Mouse (Mus musculus) neural tube, embryonic 14.5 days (tissue): ENCODE measurements around the gene Enpp5. TPM values are rescaled to one million over a fixed set of nuclear protein-coding genes. Genes with fewer than 3 reads are reported as not detected.

Experiments used
- ATAC-seq: fragments of 200-750 bp; cut with Nextera tagmentation; 2 replicates; pipeline ENCODE4 v1.8.0; 2017; ENCODE audit warnings: low read depth, mild to moderate bottlenecking, moderate TSS enrichment, moderate library complexity
- H3K27ac ChIP-seq: fragments of 300-500 bp; sonication (generic); 2 replicates; pipeline ENCODE4 v1.5.1; 2014; ENCODE audit warnings: low read depth, mild to moderate bottlenecking, control low read depth, low read length, moderate library complexity, mixed read lengths
- H3K27me3 ChIP-seq: fragments of 300-500 bp; sonication (generic); 2 replicates; pipeline ENCODE4 v1.6.1; 2014; ENCODE audit warnings: low read length; ENCODE audit not compliant: control insufficient read depth, insufficient read depth
- H3K36me3 ChIP-seq: fragments of 300-500 bp; sonication (generic); 2 replicates; pipeline ENCODE4 v1.6.1; 2014; ENCODE audit warnings: low read length, mixed read lengths; ENCODE audit not compliant: control insufficient read depth, insufficient read depth
- H3K4me1 ChIP-seq: fragments of 300-500 bp; sonication (generic); 2 replicates; pipeline ENCODE4 v1.6.1; 2014; ENCODE audit warnings: low read length; ENCODE audit not compliant: control insufficient read depth, insufficient read depth
- H3K4me2 ChIP-seq: fragments of 300-500 bp; sonication (generic); 2 replicates; pipeline ENCODE4 v1.6.1; 2014; ENCODE audit warnings: mild to moderate bottlenecking, low read depth, low read length, control low read depth
- H3K4me3 ChIP-seq: fragments of 300-500 bp; sonication (generic); 2 replicates; pipeline ENCODE4 v1.5.1; 2014; ENCODE audit warnings: low read depth, low read length, control low read depth, mixed read lengths
- H3K9ac ChIP-seq: fragments of 300-500 bp; sonication (generic); replicated peaks from 2 replicates; pipeline ENCODE4 v1.6.1; 2014; ENCODE audit warnings: low read depth, mild to moderate bottlenecking, control low read depth, low read length, mixed read lengths
- H3K9me3 ChIP-seq: fragments of 300-500 bp; sonication (generic); 2 replicates; pipeline ENCODE4 v1.6.1; 2016; ENCODE audit warnings: low read length; ENCODE audit not compliant: control insufficient read depth
- WGBS: fragments of 180-500 bp; shearing (Covaris S2); extraction: QIAGEN DNeasy Blood & Tissue Kit; methylation state at CpG from one replicate; pipeline ENCODE4 v1.1.7; 2014; 5-methylcytosine and 5-hydroxymethylcytosine counted together
- polyA plus RNA-seq: library from polyadenylated mRNA; unstranded; fragments of >200 nt; fragmentation: Nextera tagmentation; extraction: Ambion mirVana; gene quantifications from 2 replicates; pipeline ENCODE4 v1.2.1, GENCODE M21; 2014

Gene Enpp5
- polyA plus RNA-seq, 1 experiment from 2014 or later: 103 TPM

GRCm38 (mm10) chr17:44057123-44057522 lies 21.5 kb upstream of the Enpp5 start:
- no peaks in the 10 kb centered on the region for H3K36me3 ChIP-seq
- WGBS: 98% methylated on average over 1 of the region's 1 CpGs
- H3K9me3 ChIP-seq: no peaks in the 10 kb centered on the region
- no peak overlapping the region for H3K9ac ChIP-seq
- no peak overlapping the region for H3K4me3 ChIP-seq
- no peaks in the 10 kb centered on the region for H3K27me3 ChIP-seq
- no peak overlapping the region for H3K4me2 ChIP-seq
- H3K27ac ChIP-seq: no peak overlapping the region
- no peak for ATAC-seq
- no peaks in the 10 kb centered on the region for H3K4me1 ChIP-seq

GRCm38 (mm10) chr17:44058145-44058544 lies 20.5 kb upstream of the Enpp5 start:
- Histone ChIP-seq H3K27me3 (no peaks in the 10 kb centered on the region), H3K36me3 (no peaks in the 10 kb centered on the region), H3K4me3 (no peak overlapping the region), H3K9me3 (no peaks in the 10 kb centered on the region), H3K9ac (no peak overlapping the region), H3K4me2 (no peak overlapping the region), H3K4me1 (no peaks in the 10 kb centered on the region), H3K27ac (no peak overlapping the region)
- ATAC-seq: no peak

DNA sequence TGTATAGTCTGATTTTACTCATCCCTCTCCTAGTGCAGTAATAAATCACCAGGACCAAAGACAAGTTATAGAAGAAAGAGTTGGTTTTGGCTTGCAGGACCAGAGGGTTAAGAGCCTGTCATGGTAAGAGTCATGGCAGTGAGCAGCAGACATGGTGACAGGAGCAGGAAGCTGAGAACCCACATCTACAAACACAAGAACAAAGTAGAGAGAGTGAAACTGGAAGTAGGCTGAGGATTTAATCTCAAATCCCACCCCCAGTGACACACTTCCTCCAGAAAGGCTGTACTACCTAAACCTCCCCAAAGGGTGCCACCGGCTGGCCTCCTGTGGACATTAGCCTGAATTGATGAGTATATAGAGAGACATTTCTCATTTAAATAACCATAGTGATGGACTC lies 17.8 kb upstream of the Enpp5 start:
- Histone ChIP-seq H3K27ac (no peak overlapping the region), H3K9me3 (no peaks in the 10 kb centered on the region), H3K4me1 (no peaks in the 10 kb centered on the region), H3K27me3 (no peaks in the 10 kb centered on the region), H3K4me3 (no peak overlapping the region), H3K36me3 (no peaks in the 10 kb centered on the region), H3K4me2 (no peak overlapping the region), H3K9ac (no peak overlapping the region)
- ATAC-seq: no peak
- WGBS: 96% methylated on average over 1 of the region's 1 CpGs

DNA sequence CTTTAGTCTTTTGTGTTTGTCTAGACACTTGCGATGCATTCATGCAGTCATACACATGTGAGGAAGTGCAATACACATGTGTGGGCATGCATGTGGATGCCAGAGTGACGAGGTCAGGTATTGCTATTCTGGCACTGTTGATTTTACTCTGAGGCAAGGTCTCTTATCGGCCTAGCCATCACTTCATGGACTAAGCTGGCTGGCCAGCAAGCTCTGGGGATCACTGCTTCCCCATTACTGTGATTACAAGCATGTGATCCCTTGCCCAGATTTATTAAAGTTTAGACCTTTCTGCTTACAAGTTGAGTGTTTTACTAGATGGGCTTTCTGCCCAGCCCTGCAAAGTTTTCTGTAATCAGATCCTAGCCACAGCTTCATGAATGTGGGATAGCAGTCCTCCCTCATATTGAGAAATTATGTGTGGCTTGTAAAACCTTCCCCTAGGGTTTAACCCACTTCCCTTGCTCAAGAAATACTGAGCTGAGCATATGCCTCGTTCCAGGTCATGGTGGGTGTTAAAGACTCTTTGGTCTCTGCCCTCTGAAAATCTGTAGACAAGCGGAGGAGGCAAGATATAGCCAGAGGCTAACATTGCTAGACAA lies 17.2 kb upstream of the Enpp5 start:
- 83% methylated on average over 5 of the region's 5 CpGs for WGBS
- no peaks in the 10 kb centered on the region for H3K36me3 ChIP-seq
- H3K9me3 ChIP-seq: no peaks in the 10 kb centered on the region
- H3K9ac ChIP-seq: no peak overlapping the region
- no peak overlapping the region for H3K27ac ChIP-seq
- no peaks in the 10 kb centered on the region for H3K4me1 ChIP-seq
- H3K4me3 ChIP-seq: no peak overlapping the region
- ATAC-seq: no peak
- no peak overlapping the region for H3K4me2 ChIP-seq
- H3K27me3 ChIP-seq: no peaks in the 10 kb centered on the region

DNA sequence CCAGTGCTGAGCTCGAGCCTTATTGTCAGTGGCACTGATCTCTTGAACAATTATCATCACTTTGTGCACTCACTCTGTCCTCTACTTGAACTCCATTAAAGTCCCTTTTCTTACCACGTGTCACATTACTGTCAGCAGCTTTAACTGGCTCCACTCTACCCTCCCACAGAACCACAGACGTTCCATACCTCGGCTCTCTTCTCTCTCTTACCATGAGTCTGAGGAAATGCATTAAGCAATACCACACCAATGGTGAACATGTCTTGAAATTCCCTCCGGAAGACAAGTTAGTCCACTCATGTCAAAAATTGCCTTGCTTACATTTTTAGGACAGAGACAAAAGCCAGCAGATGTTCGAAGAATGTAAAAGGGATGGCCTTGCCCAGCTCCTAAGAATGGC lies 9.7 kb upstream of the Enpp5 start:
- no peak overlapping the region for H3K9ac ChIP-seq
- no peak for ATAC-seq
- no peaks in the 10 kb centered on the region for H3K36me3 ChIP-seq
- 73% methylated on average over 6 of the region's 6 CpGs for WGBS
- no peak overlapping the region for H3K4me2 ChIP-seq
- no peak overlapping the region for H3K4me3 ChIP-seq
- no peaks in the 10 kb centered on the region for H3K27me3 ChIP-seq
- H3K9me3 ChIP-seq: no peaks in the 10 kb centered on the region
- H3K4me1 ChIP-seq: no peaks in the 10 kb centered on the region
- H3K27ac ChIP-seq: no peak overlapping the region

GRCm38 (mm10) chr17:44071680-44072079 lies 6.9 kb upstream of the Enpp5 start:
- Histone ChIP-seq H3K36me3 (no peaks in the 10 kb centered on the region), H3K9me3 (no peaks in the 10 kb centered on the region), H3K9ac (no peak overlapping the region), H3K27ac (no peak overlapping the region), H3K4me2 (no peak overlapping the region), H3K27me3 (no peaks in the 10 kb centered on the region), H3K4me1 (no peaks in the 10 kb centered on the region), H3K4me3 (no peak overlapping the region)
- no peak for ATAC-seq

- WGBS: 61% methylated on average over 3 of the region's 3 CpGs
- H3K4me3 ChIP-seq: no peak overlapping the region
- H3K9me3 ChIP-seq: no peaks in the 10 kb centered on the region
- H3K4me2 ChIP-seq: no peak overlapping the region
- H3K36me3 ChIP-seq: no peaks in the 10 kb centered on the region
- ATAC-seq: no peak
- H3K9ac ChIP-seq: no peak overlapping the region
- H3K4me1 ChIP-seq: no peaks in the 10 kb centered on the region
- H3K27ac ChIP-seq: no peak overlapping the region
- H3K27me3 ChIP-seq: no peaks in the 10 kb centered on the region
Observed at GRCm38 (mm10) chr17:44075601-44076000, 3.0 kb upstream of the Enpp5 start.

DNA sequence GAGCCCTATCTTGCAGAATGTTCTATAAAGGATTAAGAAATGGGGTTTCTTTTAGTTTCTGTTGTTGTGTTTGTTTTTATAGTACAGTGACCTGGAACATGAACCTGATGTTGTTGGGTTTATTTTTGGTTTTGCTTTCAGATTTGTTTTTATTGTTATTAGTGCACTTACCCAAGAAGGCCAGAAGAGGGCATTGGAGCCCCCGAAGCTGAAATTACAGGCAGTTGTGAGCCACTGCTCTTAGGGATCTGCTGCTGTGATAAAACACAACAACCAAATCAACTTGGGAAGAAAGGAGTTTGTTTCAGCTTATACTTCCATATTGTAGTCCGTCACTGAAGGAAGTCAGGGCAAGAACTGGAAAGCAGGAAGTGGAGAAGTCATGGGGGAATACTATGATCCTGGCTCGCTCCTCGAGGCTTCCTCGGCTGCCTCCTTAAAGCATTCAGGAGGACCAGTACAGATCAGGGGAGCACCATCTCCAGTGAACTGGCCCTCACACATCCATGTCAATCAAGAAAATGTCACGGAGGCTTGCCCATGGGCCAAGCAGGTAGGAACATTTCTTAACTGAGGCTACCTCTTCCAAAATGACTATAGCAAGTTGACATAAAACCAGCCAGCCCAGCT lies 2.4 kb upstream of the Enpp5 start:
- no peaks in the 10 kb centered on the region for H3K36me3 ChIP-seq
- H3K27me3 ChIP-seq: no peaks in the 10 kb centered on the region
- H3K4me2 ChIP-seq: no peak overlapping the region
- no peak overlapping the region for H3K4me3 ChIP-seq
- ATAC-seq: no peak
- WGBS: 63% methylated on average over 6 of the region's 6 CpGs
- H3K27ac ChIP-seq: no peak overlapping the region
- no peaks in the 10 kb centered on the region for H3K9me3 ChIP-seq
- no peaks in the 10 kb centered on the region for H3K4me1 ChIP-seq
- no peak overlapping the region for H3K9ac ChIP-seq

GRCm38 (mm10) chr17:44077146-44077842 lies 1.3 kb upstream of the Enpp5 start:
- H3K9ac ChIP-seq: no peak overlapping the region
- peaks cover 3% of the 10 kb centered on the region; the same call in 1 of the 2 replicates for H3K36me3 ChIP-seq
- 85% methylated on average over 12 of the region's 12 CpGs for WGBS
- H3K9me3 ChIP-seq: no peaks in the 10 kb centered on the region
- no peak overlapping the region for H3K4me2 ChIP-seq
- no peaks in the 10 kb centered on the region for H3K27me3 ChIP-seq
- no peak for ATAC-seq
- no peak overlapping the region for H3K4me3 ChIP-seq
- no peaks in the 10 kb centered on the region for H3K4me1 ChIP-seq
- no peak overlapping the region for H3K27ac ChIP-seq
